Mouse (Mus musculus): ENCODE measurements around the gene Car10. TPM values are rescaled to one million over a fixed set of nuclear protein-coding genes. Genes with fewer than 3 reads are reported as not detected.
"Not testable (repeated sequence)": the region's sequence is repeated elsewhere in the genome, so short reads cannot be mapped to it uniquely, and the experiment has no call there.

Car10 gene
- polyA plus RNA-seq, 1 experiment from 2014 or later, result 0.06 TPM

DNA sequence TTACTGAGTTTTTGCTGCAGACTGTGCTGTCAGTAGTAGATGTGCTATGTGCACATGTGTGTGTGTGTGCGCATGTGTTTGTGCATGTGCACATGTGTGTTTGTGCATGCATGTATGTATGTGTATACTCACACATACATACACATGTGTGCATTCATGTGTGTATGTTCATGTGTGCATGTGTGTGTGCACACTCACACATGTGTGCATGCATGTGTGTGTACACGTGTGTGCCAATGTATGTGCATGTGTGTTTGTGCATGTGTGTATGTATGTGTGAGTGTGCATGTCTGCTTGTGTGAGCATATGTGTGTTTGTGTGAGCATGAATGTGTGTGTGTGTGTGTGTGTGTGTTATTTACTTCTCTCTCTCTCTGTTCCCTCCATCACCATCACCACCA lies 298.5 kb downstream of the Car10 start:
- no peaks in the 10 kb centered on the region for H3K27me3 ChIP-seq (replicated peaks)
- no peak overlapping the region for H3K4me3 ChIP-seq
- 85% methylated on average over 2 of the region's 2 CpGs for WGBS
- no peak overlapping the region for H3K4me2 ChIP-seq
- H3K36me3 ChIP-seq, result no peaks in the 10 kb centered on the region
- no peak for ATAC-seq (ENCODE audit: insufficient number of reproducible peaks, low FRiP score)
- peaks cover 3% of the 10 kb centered on the region; the same call in 1 of the 2 replicates for H3K9me3 ChIP-seq (replicated peaks)
- H3K27ac ChIP-seq (ENCODE audit: poor library complexity, severe bottlenecking), result no peak overlapping the region
- no peak overlapping the region for H3K9ac ChIP-seq
- no peaks in the 10 kb centered on the region for H3K4me1 ChIP-seq (replicated peaks)

- H3K4me3 ChIP-seq; H3K27me3 ChIP-seq (replicated peaks); H3K36me3 ChIP-seq; H3K9ac ChIP-seq; ATAC-seq (ENCODE audit: insufficient number of reproducible peaks, low FRiP score); H3K4me2 ChIP-seq; H3K9me3 ChIP-seq (replicated peaks); H3K4me1 ChIP-seq (replicated peaks); H3K27ac ChIP-seq (ENCODE audit: poor library complexity, severe bottlenecking): not testable (repeated sequence)
- WGBS, result 47% methylated on average over 1 of the region's 1 CpGs
These were observed 303.3 kb downstream of the Car10 start for GRCm38 (mm10) chr11:93401167-93401566.

GRCm38 (mm10) chr11:93407981-93408380 lies 310.2 kb downstream of the Car10 start:
- Histone ChIP-seq H3K4me1 (replicated peaks) (no peaks in the 10 kb centered on the region), H3K27ac (ENCODE audit: poor library complexity, severe bottlenecking) (no peak overlapping the region), H3K27me3 (replicated peaks) (no peaks in the 10 kb centered on the region), H3K9me3 (replicated peaks) (no peaks in the 10 kb centered on the region), H3K4me2 (no peak overlapping the region), H3K9ac (no peak overlapping the region), H3K36me3 (no peaks in the 10 kb centered on the region), H3K4me3 (no peak overlapping the region)
- WGBS, result 70% methylated on average over 5 of the region's 5 CpGs
- no peak for ATAC-seq (ENCODE audit: insufficient number of reproducible peaks, low FRiP score)

- Histone ChIP-seq H3K27ac (ENCODE audit: poor library complexity, severe bottlenecking) (no peak overlapping the region), H3K4me3 (no peak overlapping the region), H3K4me1 (replicated peaks) (no peaks in the 10 kb centered on the region), H3K4me2 (no peak overlapping the region), H3K36me3 (no peaks in the 10 kb centered on the region), H3K27me3 (replicated peaks) (no peaks in the 10 kb centered on the region), H3K9ac (no peak overlapping the region), H3K9me3 (replicated peaks) (no peaks in the 10 kb centered on the region)
- WGBS, result 81% methylated on average over 5 of the region's 5 CpGs
- ATAC-seq (ENCODE audit: insufficient number of reproducible peaks, low FRiP score), result no peak
These were observed 333.7 kb downstream of the Car10 start for GRCm38 (mm10) chr11:93431482-93431881.

GRCm38 (mm10) chr11:93434997-93435915 lies 337.4 kb downstream of the Car10 start:
- Histone ChIP-seq H3K9me3 (replicated peaks) (no peaks in the 10 kb centered on the region), H3K27ac (ENCODE audit: poor library complexity, severe bottlenecking) (no peak overlapping the region), H3K27me3 (replicated peaks) (no peaks in the 10 kb centered on the region), H3K4me1 (replicated peaks) (no peaks in the 10 kb centered on the region), H3K36me3 (no peaks in the 10 kb centered on the region), H3K4me2 (no peak overlapping the region), H3K4me3 (no peak overlapping the region), H3K9ac (no peak overlapping the region)
- ATAC-seq (ENCODE audit: insufficient number of reproducible peaks, low FRiP score), result no peak
- WGBS, result 60% methylated on average over 4 of the region's 4 CpGs

- Histone ChIP-seq H3K4me1 (replicated peaks) (no peaks in the 10 kb centered on the region), H3K27ac (ENCODE audit: poor library complexity, severe bottlenecking) (no peak overlapping the region), H3K4me3 (no peak overlapping the region), H3K4me2 (no peak overlapping the region), H3K27me3 (replicated peaks) (no peaks in the 10 kb centered on the region), H3K36me3 (no peaks in the 10 kb centered on the region), H3K9me3 (replicated peaks) (no peaks in the 10 kb centered on the region), H3K9ac (no peak overlapping the region)
- no peak for ATAC-seq (ENCODE audit: insufficient number of reproducible peaks, low FRiP score)
- WGBS, result 52% methylated on average over 2 of the region's 2 CpGs
These were observed 339.1 kb downstream of the Car10 start for GRCm38 (mm10) chr11:93436892-93437291.

GRCm38 (mm10) chr11:93440466-93440865 lies 342.6 kb downstream of the Car10 start:
- ATAC-seq (ENCODE audit: insufficient number of reproducible peaks, low FRiP score), result no peak
- no peak overlapping the region for H3K4me2 ChIP-seq
- no peaks in the 10 kb centered on the region for H3K4me1 ChIP-seq (replicated peaks)
- H3K27ac ChIP-seq (ENCODE audit: poor library complexity, severe bottlenecking), result no peak overlapping the region
- H3K36me3 ChIP-seq, result no peaks in the 10 kb centered on the region
- 76% methylated on average over 1 of the region's 1 CpGs for WGBS
- no peak overlapping the region for H3K9ac ChIP-seq
- H3K9me3 ChIP-seq (replicated peaks), result no peaks in the 10 kb centered on the region
- H3K27me3 ChIP-seq (replicated peaks), result no peaks in the 10 kb centered on the region
- no peak overlapping the region for H3K4me3 ChIP-seq

DNA sequence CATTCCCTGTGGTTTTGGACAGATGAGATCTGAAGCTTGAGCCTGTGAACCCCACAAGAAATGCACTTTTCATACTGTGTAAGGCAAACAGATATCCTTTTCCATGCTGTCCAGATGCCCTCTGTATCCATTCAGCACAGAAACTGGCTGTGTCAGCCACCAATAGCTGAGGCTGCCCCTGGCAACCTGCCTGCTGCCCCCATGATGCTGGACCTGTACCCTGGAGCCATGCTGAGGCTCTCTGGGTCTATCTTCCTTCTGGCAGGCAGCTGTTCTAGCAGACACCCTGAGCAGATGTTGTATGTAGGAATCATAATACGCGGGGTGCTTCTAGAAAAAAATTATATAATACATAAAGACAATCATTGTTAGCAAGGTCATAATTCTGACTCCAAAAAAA lies 345.9 kb downstream of the Car10 start:
- Histone ChIP-seq H3K4me3 (no peak overlapping the region), H3K4me2 (no peak overlapping the region), H3K27me3 (replicated peaks) (no peaks in the 10 kb centered on the region), H3K9ac (no peak overlapping the region), H3K27ac (ENCODE audit: poor library complexity, severe bottlenecking) (no peak overlapping the region), H3K36me3 (no peaks in the 10 kb centered on the region), H3K9me3 (replicated peaks) (no peaks in the 10 kb centered on the region), H3K4me1 (replicated peaks) (no peaks in the 10 kb centered on the region)
- 85% methylated on average over 2 of the region's 2 CpGs for WGBS
- no peak for ATAC-seq (ENCODE audit: insufficient number of reproducible peaks, low FRiP score)

DNA sequence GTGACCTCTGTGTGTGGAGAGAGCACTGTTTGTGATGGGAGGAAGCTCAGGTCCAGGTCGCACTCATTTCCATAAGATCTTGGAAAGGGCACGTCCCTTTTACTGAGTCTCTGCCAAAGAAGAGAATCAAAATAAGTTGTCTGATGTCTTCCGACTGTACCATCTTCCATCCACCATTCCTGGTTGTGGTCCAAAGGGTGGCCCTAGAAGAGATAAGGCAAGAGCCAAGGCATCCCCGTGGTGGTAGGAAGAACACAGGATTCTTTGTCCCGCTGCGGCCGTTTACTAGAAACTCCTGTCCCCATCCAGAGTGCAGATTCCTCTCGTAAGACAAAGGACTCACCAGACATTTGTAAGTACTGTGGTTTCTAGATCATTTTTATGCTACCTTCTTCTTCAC lies 346.9 kb downstream of the Car10 start:
- no peak overlapping the region for H3K9ac ChIP-seq
- H3K4me2 ChIP-seq, result no peak overlapping the region
- H3K9me3 ChIP-seq (replicated peaks), result no peaks in the 10 kb centered on the region
- ATAC-seq (ENCODE audit: insufficient number of reproducible peaks, low FRiP score), result no peak
- WGBS, result 81% methylated on average over 8 of the region's 8 CpGs
- H3K27ac ChIP-seq (ENCODE audit: poor library complexity, severe bottlenecking), result no peak overlapping the region
- no peaks in the 10 kb centered on the region for H3K27me3 ChIP-seq (replicated peaks)
- H3K4me3 ChIP-seq, result no peak overlapping the region
- H3K36me3 ChIP-seq, result no peaks in the 10 kb centered on the region
- H3K4me1 ChIP-seq (replicated peaks), result no peaks in the 10 kb centered on the region

DNA sequence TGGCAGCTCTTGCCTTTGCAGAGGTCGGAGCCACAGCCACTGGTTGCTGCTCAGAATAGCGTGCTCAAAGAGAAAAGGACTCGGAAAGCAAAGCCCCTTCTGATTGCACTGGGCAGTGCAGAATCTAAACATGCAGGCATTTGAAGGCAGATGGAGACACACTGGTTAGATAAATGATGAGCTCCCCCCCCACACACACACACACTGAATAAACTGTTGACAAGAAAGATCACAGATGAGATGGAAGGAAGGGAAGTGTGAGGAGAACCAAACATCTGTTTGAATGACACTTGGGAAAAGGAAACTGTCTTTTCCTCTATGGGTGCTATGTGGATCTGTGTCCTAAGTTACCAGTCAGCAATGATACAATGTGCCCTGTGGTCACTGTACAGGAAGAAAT lies 349.7 kb downstream of the Car10 start:
- H3K4me1 ChIP-seq (replicated peaks), result no peaks in the 10 kb centered on the region
- no peaks in the 10 kb centered on the region for H3K9me3 ChIP-seq (replicated peaks)
- WGBS, result 60% methylated on average over 3 of the region's 3 CpGs
- no peak overlapping the region for H3K9ac ChIP-seq
- H3K27ac ChIP-seq (ENCODE audit: poor library complexity, severe bottlenecking), result no peak overlapping the region
- no peak overlapping the region for H3K4me2 ChIP-seq
- no peak overlapping the region for H3K4me3 ChIP-seq
- ATAC-seq (ENCODE audit: insufficient number of reproducible peaks, low FRiP score), result no peak
- no peaks in the 10 kb centered on the region for H3K36me3 ChIP-seq
- no peaks in the 10 kb centered on the region for H3K27me3 ChIP-seq (replicated peaks)

- Histone ChIP-seq H3K27ac (ENCODE audit: poor library complexity, severe bottlenecking) (no peak overlapping the region), H3K4me1 (replicated peaks) (no peaks in the 10 kb centered on the region), H3K4me2 (no peak overlapping the region), H3K27me3 (replicated peaks) (no peaks in the 10 kb centered on the region), H3K36me3 (no peaks in the 10 kb centered on the region), H3K9ac (no peak overlapping the region), H3K4me3 (no peak overlapping the region), H3K9me3 (replicated peaks) (no peaks in the 10 kb centered on the region)
- no peak for ATAC-seq (ENCODE audit: insufficient number of reproducible peaks, low FRiP score)
- WGBS, result 77% methylated on average over 12 of the region's 12 CpGs
These were observed 350.7 kb downstream of the Car10 start for GRCm38 (mm10) chr11:93448290-93449256.

All from heart, embryonic 12.5 days (tissue).